ENCODE assay signal across 8 mouse cellular contexts in genomic region chr5:24586106-24586505, GRCm38 (mm10). TPM values are rescaled to one million over a fixed set of nuclear protein-coding genes. Genes with fewer than 3 reads are reported as not detected.
A peak's percentile ranks its signal among the peaks of the same experiment; 100 is the strongest.
DNase-seq lines count a peak whose midpoint lies in the region; ATAC-seq and TF ChIP-seq lines count a peak whose summit lies in the region.

No protein-coding gene starts in this region.

- no peak for DNase-seq in kidney, adult 2 months
- DNase-seq in kidney, adult 18-20 months, result no peak
- DNase-seq in adrenal gland, postnatal 14 days, result no peak
- no peak for DNase-seq in MN1 (ENCODE audit: low spot score)

- WGBS in kidney, adult 2 months, result 6% methylated on average over 8 of the region's 8 CpGs
- WGBS in hindbrain, embryonic 13.5 days, result 11% methylated on average over 8 of the region's 8 CpGs
- WGBS in midbrain, embryonic 12.5 days, result 15% methylated on average over 8 of the region's 8 CpGs

- peak overlapping the region; percentile 80 for H3K4me3 ChIP-seq in kidney, adult 2 months (ENCODE audit: insufficient read depth, low read depth, low read length)
- peak overlapping the region; percentile 86 for H3K4me3 ChIP-seq in hindbrain, embryonic 13.5 days
- H3K4me3 ChIP-seq in midbrain, embryonic 12.5 days, result peak overlapping the region; percentile 89

- no peaks in the 10 kb centered on the region for H3K9me3 ChIP-seq in hindbrain, embryonic 13.5 days
- no peaks in the 10 kb centered on the region for H3K9me3 ChIP-seq in midbrain, embryonic 12.5 days

- H3K27me3 ChIP-seq in kidney, adult 2 months (replicated peaks; ENCODE audit: control insufficient read depth, insufficient read depth, low read length), result no peaks in the 10 kb centered on the region
- H3K27me3 ChIP-seq in hindbrain, embryonic 13.5 days, result peaks cover 7% of the 10 kb centered on the region; the same call in 1 of the 2 replicates
- H3K27me3 ChIP-seq in midbrain, embryonic 12.5 days, result peaks cover 4% of the 10 kb centered on the region

- ATAC-seq in activated CD4-positive, CD25-positive, alpha-beta regulatory T cell, adult 4 months, result peak; percentile 30
- ATAC-seq in hindbrain, embryonic 13.5 days (ENCODE audit: low FRiP score), result peak; percentile 57
- peak; percentile 16; the same call in 1 of the 2 replicates for ATAC-seq in midbrain, embryonic 12.5 days (ENCODE audit: low FRiP score, low read depth)
- no peak for ATAC-seq in megakaryocyte-erythroid progenitor cell, adult 5-6 weeks (replicated peaks; ENCODE audit: low FRiP score, low TSS enrichment, poor library complexity, severe bottlenecking)

- H3K36me3 ChIP-seq in kidney, adult 2 months (ENCODE audit: control insufficient read depth, insufficient read depth, low read length), result no peaks in the 10 kb centered on the region
- peaks cover 23% of the 10 kb centered on the region for H3K36me3 ChIP-seq in hindbrain, embryonic 13.5 days
- peaks cover 29% of the 10 kb centered on the region for H3K36me3 ChIP-seq in midbrain, embryonic 12.5 days

- TF ChIP-seq POLR2A in kidney, adult 2 months (IDR thresholded peaks at IDR 0.05; ENCODE audit: low read depth, low read length), result no peak

- peak overlapping the region; percentile 37 for H3K27ac ChIP-seq in kidney, adult 2 months (ENCODE audit: insufficient read depth, low read depth, low read length)
- H3K27ac ChIP-seq in hindbrain, embryonic 13.5 days, result peak overlapping the region; percentile 86
- peak overlapping the region; percentile 75; the same call in 1 of the 2 replicates for H3K27ac ChIP-seq in midbrain, embryonic 12.5 days (replicated peaks)

- H3K4me1 ChIP-seq in kidney, adult 2 months (ENCODE audit: control insufficient read depth, insufficient read depth, low read length), result peaks cover 9% of the 10 kb centered on the region; the same call in 1 of the 2 replicates
- H3K4me1 ChIP-seq in hindbrain, embryonic 13.5 days (replicated peaks), result peaks cover 29% of the 10 kb centered on the region
- peaks cover 31% of the 10 kb centered on the region for H3K4me1 ChIP-seq in midbrain, embryonic 12.5 days

- peak overlapping the region; percentile 97 for H3K4me2 ChIP-seq in hindbrain, embryonic 13.5 days
- H3K4me2 ChIP-seq in midbrain, embryonic 12.5 days (replicated peaks), result peak overlapping the region; percentile 97

- H3K9ac ChIP-seq in hindbrain, embryonic 13.5 days, result peak overlapping the region; percentile 88
- peak overlapping the region; percentile 89 for H3K9ac ChIP-seq in midbrain, embryonic 12.5 days (replicated peaks)

- TF ChIP-seq CTCF in kidney, adult 2 months (conservative IDR thresholded peaks at IDR 0.05; ENCODE audit: insufficient read depth, insufficient read length, low read depth, low read length), result no peak

RNA-seq across cellular contexts. Expression of gene Chpf2, which starts 0.4 kb away (rescaled TPM):
- 20.2 and 27.5 TPM in 2 replicates for polyA plus RNA-seq in kidney, adult 2 months (2012; rRNA removed)
- polyA plus RNA-seq in activated CD4-positive, CD25-positive, alpha-beta regulatory T cell, adult 4 months (2017; shearing (Covaris generic)), result 10 to 100 TPM in 1 of 2 experiments, 1 to 10 TPM in 1; 8.3 to 17.8 TPM
- 17.4 and 19.9 TPM in 2 replicates for polyA plus RNA-seq in hindbrain, embryonic 13.5 days (2015; fragmentation: Nextera tagmentation; extraction: Ambion mirVana)
- polyA plus RNA-seq in midbrain, embryonic 12.5 days (2016; fragmentation: Nextera tagmentation; extraction: Ambion mirVana), result 18.3 and 22.1 TPM in 2 replicates
- total RNA-seq in adrenal gland, postnatal 14 days (2021), result 32.3 and 44.0 TPM in 2 replicates
- 12.0 and 14.7 TPM in 2 replicates for total RNA-seq in megakaryocyte-erythroid progenitor cell, adult 5-6 weeks (2014; fragmentation: Nextera tagmentation)
- 14.5 and 22.5 TPM in 2 replicates for total RNA-seq in megakaryocyte-erythroid progenitor cell, adult 5-6 weeks (2017)

RNA-seq across cellular contexts. Expression of gene Abcf2, which starts 8.8 kb away (rescaled TPM):
- polyA plus RNA-seq in kidney, adult 2 months (2012; rRNA removed), result 40.2 and 47.6 TPM in 2 replicates
- 10 to 100 TPM; 51.8 to 56.8 TPM for polyA plus RNA-seq in activated CD4-positive, CD25-positive, alpha-beta regulatory T cell, adult 4 months (2017; shearing (Covaris generic))
- 91.6 and 92.3 TPM in 2 replicates for polyA plus RNA-seq in hindbrain, embryonic 13.5 days (2015; fragmentation: Nextera tagmentation; extraction: Ambion mirVana)
- polyA plus RNA-seq in midbrain, embryonic 12.5 days (2016; fragmentation: Nextera tagmentation; extraction: Ambion mirVana), result 126 TPM in 2 replicates
- 59.3 and 67.0 TPM in 2 replicates for total RNA-seq in adrenal gland, postnatal 14 days (2021)
- total RNA-seq in megakaryocyte-erythroid progenitor cell, adult 5-6 weeks (2014; fragmentation: Nextera tagmentation), result 70.2 and 80.7 TPM in 2 replicates
- total RNA-seq in megakaryocyte-erythroid progenitor cell, adult 5-6 weeks (2017), result 122 and 164 TPM in 2 replicates

RNA-seq across cellular contexts. Expression of gene 4931409K22Rik, which starts 29.5 kb away (rescaled TPM):
- polyA plus RNA-seq in kidney, adult 2 months (2012; rRNA removed), result 0.10 and 0.14 TPM in 2 replicates
- polyA plus RNA-seq in activated CD4-positive, CD25-positive, alpha-beta regulatory T cell, adult 4 months (2017; shearing (Covaris generic)), result under 1 TPM in 1 of 2 experiments, not detected in 1; 0.46 TPM
- polyA plus RNA-seq in hindbrain, embryonic 13.5 days (2015; fragmentation: Nextera tagmentation; extraction: Ambion mirVana), result 0.12 and 0.19 TPM in 2 replicates
- 0.06 and 0.09 TPM in 2 replicates for polyA plus RNA-seq in midbrain, embryonic 12.5 days (2016; fragmentation: Nextera tagmentation; extraction: Ambion mirVana)
- total RNA-seq in adrenal gland, postnatal 14 days (2021), result not detected in 2 replicates
- total RNA-seq in megakaryocyte-erythroid progenitor cell, adult 5-6 weeks (2014; fragmentation: Nextera tagmentation), result not detected in 2 replicates
- total RNA-seq in megakaryocyte-erythroid progenitor cell, adult 5-6 weeks (2017), result not detected in 2 replicates

RNA-seq across cellular contexts. Expression of gene Smarcd3, which starts 38.1 kb away (rescaled TPM):
- 12.4 and 15.9 TPM in 2 replicates for polyA plus RNA-seq in kidney, adult 2 months (2012; rRNA removed)
- under 1 TPM in 1 of 2 experiments, not detected in 1; 0.41 TPM for polyA plus RNA-seq in activated CD4-positive, CD25-positive, alpha-beta regulatory T cell, adult 4 months (2017; shearing (Covaris generic))
- 86.2 and 87.6 TPM in 2 replicates for polyA plus RNA-seq in hindbrain, embryonic 13.5 days (2015; fragmentation: Nextera tagmentation; extraction: Ambion mirVana)
- 108 and 120 TPM in 2 replicates for polyA plus RNA-seq in midbrain, embryonic 12.5 days (2016; fragmentation: Nextera tagmentation; extraction: Ambion mirVana)
- total RNA-seq in adrenal gland, postnatal 14 days (2021), result 15.5 and 24.3 TPM in 2 replicates
- total RNA-seq in megakaryocyte-erythroid progenitor cell, adult 5-6 weeks (2014; fragmentation: Nextera tagmentation), result not detected in 2 replicates
- not detected in 2 replicates for total RNA-seq in megakaryocyte-erythroid progenitor cell, adult 5-6 weeks (2017)

RNA-seq across cellular contexts. Expression of gene Asb10, which starts 45.3 kb away (rescaled TPM):
- 0.38 and 1.6 TPM in 2 replicates for polyA plus RNA-seq in kidney, adult 2 months (2012; rRNA removed)
- polyA plus RNA-seq in activated CD4-positive, CD25-positive, alpha-beta regulatory T cell, adult 4 months (2017; shearing (Covaris generic)), result not detected
- 0.16 and 0.49 TPM in 2 replicates for polyA plus RNA-seq in hindbrain, embryonic 13.5 days (2015; fragmentation: Nextera tagmentation; extraction: Ambion mirVana)
- polyA plus RNA-seq in midbrain, embryonic 12.5 days (2016; fragmentation: Nextera tagmentation; extraction: Ambion mirVana), result 0.16 and 0.19 TPM in 2 replicates
- total RNA-seq in adrenal gland, postnatal 14 days (2021), result 0.15 and 0.19 TPM in 2 replicates
- not detected in 2 replicates for total RNA-seq in megakaryocyte-erythroid progenitor cell, adult 5-6 weeks (2014; fragmentation: Nextera tagmentation)
- not detected in 2 replicates for total RNA-seq in megakaryocyte-erythroid progenitor cell, adult 5-6 weeks (2017)
